Mouse (Mus musculus) liver, postnatal 0 days (tissue): ENCODE results near the gene Men1.

Source experiments
- CTCF ChIP-seq: sonication (generic); IDR thresholded peaks from 2 replicates; pipeline ENCODE4 v1.5.1; 2016; ENCODE audit warnings: antibody characterized with exemption, low read depth
- EP300 ChIP-seq: IDR thresholded peaks from 2 replicates; pipeline ENCODE4 v1.6.1; 2016; ENCODE audit warnings: antibody characterized with exemption, low read depth, mild to moderate bottlenecking

DNA sequence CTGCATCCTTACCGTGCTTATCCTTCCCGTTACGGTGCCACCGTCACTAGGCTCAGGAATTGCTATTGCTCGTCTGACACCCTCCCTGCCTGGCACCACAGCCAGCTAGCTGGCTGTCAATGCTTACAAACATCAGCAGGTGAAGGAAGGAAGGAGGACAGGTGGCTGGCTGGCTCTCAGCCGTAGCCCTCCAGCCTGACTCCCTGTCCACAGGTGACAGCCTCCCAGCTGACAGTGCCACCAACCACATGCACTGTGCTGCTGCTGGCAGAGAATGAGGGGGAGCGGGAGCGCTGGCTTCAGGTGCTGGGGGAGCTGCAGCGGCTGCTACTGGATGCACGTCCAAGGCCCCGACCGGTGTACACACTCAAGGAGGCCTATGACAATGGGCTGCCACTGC, 16.6 kb upstream of the Men1 start:
- no peak for TF ChIP-seq CTCF
- TF ChIP-seq EP300: no peak
